Mouse (Mus musculus) stomach, postnatal 0 days (tissue): Measurements from ENCODE around the gene Socs7.

Source experiments
- CTCF ChIP-seq: IDR thresholded peaks from 2 replicates; pipeline ENCODE4 v1.5.1; 2016; ENCODE audit warnings: antibody characterized with exemption, low read depth, mild to moderate bottlenecking, moderate library complexity
- EP300 ChIP-seq: optimal IDR thresholded peaks from 2 replicates; pipeline ENCODE3; 2016; ENCODE audit warnings: antibody characterized with exemption

- TF ChIP-seq CTCF (no peak), EP300 (no peak)
Measured at GRCm38 (mm10) chr11:97441658-97442125, 79.3 kb downstream of the Socs7 start.
